Mouse (Mus musculus): ENCODE data around the gene Ahsg. TPM values are rescaled to one million over a fixed set of nuclear protein-coding genes. Genes with fewer than 3 reads are reported as not detected.

The Ahsg gene
- polyA plus RNA-seq, 1 experiment: not detected

DNA sequence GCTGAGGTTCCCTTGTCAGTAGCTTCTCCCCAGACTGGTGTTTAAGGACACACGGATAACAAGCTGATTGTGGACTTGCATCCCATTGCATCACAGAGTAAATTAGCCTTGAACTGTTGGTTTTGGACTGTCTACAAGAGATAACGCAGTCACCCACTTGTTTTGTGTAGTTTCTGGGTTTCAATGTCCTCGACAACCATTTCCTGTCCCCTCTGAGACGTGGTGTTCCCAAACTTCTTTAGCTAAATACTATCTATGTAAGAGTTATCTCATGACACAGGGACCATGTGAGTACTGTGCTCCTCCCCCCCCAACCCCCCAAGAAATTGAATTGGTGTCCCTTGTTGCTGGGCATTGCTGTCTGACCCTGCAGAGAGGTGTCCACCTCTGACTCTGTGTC is 9.6 kb upstream of the Ahsg start:
- Histone ChIP-seq H3K4me3 (no peak overlapping the region), H3K36me3 (ENCODE audit: control insufficient read depth, insufficient read depth) (no peaks in the 10 kb centered on the region), H3K27me3 (ENCODE audit: control insufficient read depth, insufficient read depth, insufficient read length) (no peaks in the 10 kb centered on the region), H3K79me2 (ENCODE audit: control insufficient read depth, insufficient read depth) (no peaks in the 10 kb centered on the region), H3K4me2 (ENCODE audit: low read depth) (peak overlapping the region; percentile 49), H3ac (ENCODE audit: control insufficient read depth, insufficient read length) (no peak overlapping the region)
- TF ChIP-seq CEBPB (IDR thresholded peaks at IDR 0.05; ENCODE audit: insufficient read depth, poor library complexity, severe bottlenecking) (peak; percentile 93), MYOG (IDR thresholded peaks at IDR 0.05; ENCODE audit: control insufficient read depth in 1 of 3, insufficient read depth in 1 of 3, insufficient read length in 2 of 3, low read depth in 2 of 3) (no peak), USF1 (IDR thresholded peaks at IDR 0.05; ENCODE audit: low read depth) (no peak), SRF (IDR thresholded peaks at IDR 0.05; ENCODE audit: control insufficient read depth, insufficient read length, low read depth) (no peak), MYOD1 (IDR thresholded peaks at IDR 0.05; ENCODE audit: control insufficient read depth in 1 of 3, insufficient read length in 2 of 3, low read depth in 2 of 3) (no peak), TCF12 (IDR thresholded peaks at IDR 0.05; ENCODE audit: insufficient read depth, poor library complexity, severe bottlenecking) (no peak), REST (IDR thresholded peaks at IDR 0.05; ENCODE audit: insufficient read depth, insufficient read length) (no peak)

DNA sequence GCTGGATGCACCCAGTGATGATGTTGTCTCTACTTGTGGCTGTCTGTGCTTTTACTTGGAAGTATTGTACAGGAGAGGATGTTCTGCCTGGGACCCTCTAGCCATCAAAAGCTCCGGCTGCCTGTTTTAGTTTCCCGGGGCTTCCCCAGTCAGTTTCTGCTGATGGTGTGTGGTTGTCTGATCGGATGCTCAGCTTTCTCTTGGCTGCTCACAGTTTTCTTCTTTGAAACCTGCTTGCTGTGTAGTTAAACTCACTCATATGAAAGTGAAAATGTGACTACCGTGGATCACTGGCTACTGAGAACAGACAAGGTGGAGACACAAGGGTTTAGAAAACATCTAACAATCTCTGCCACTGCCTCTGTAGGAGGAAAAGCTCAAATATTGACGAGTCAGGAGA is 7.6 kb upstream of the Ahsg start:
- H3K4me2 ChIP-seq (ENCODE audit: low read depth): no peak overlapping the region
- no peaks in the 10 kb centered on the region for H3K79me2 ChIP-seq (ENCODE audit: control insufficient read depth, insufficient read depth)
- no peak for TF ChIP-seq E2F4 (IDR thresholded peaks at IDR 0.05; ENCODE audit: insufficient read depth)
- TF ChIP-seq MYOG (IDR thresholded peaks at IDR 0.05; ENCODE audit: control insufficient read depth in 1 of 3, insufficient read depth in 1 of 3, insufficient read length in 2 of 3, low read depth in 2 of 3): no peak
- no peak for TF ChIP-seq MYOD1 (IDR thresholded peaks at IDR 0.05; ENCODE audit: control insufficient read depth in 1 of 3, insufficient read length in 2 of 3, low read depth in 2 of 3)
- no peak for TF ChIP-seq TCF3 (IDR thresholded peaks at IDR 0.05; ENCODE audit: insufficient read length, low read depth)
- TF ChIP-seq CEBPB (IDR thresholded peaks at IDR 0.05; ENCODE audit: insufficient read depth, poor library complexity, severe bottlenecking): no peak
- H3K27me3 ChIP-seq (ENCODE audit: control insufficient read depth, insufficient read depth, insufficient read length): no peaks in the 10 kb centered on the region
- no peak overlapping the region for H3ac ChIP-seq (ENCODE audit: control insufficient read depth, insufficient read length)
- H3K4me3 ChIP-seq: no peak overlapping the region
- H3K36me3 ChIP-seq (ENCODE audit: control insufficient read depth, insufficient read depth): no peaks in the 10 kb centered on the region

DNA sequence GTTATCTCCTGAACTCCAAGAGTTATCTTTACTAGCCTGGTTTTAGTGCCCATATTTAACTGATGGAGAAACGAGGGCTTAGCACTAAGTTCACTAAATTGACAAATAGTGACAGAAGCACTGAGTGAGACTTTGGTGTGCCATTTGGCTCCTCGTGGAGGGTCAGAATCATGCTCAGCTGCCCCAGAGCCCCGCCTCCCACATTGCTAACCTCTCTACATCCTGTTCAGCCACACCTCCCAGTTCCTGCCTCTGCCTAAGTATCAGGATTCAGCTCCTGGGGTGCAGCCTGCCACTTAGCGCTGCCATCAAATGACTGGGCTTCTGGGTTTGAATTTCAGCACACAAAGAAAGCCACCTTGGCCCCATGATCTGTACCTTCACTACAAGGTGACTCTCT is 5.7 kb upstream of the Ahsg start:
- Histone ChIP-seq H3K36me3 (ENCODE audit: control insufficient read depth, insufficient read depth) (no peaks in the 10 kb centered on the region), H3K4me2 (ENCODE audit: low read depth) (no peak overlapping the region), H3K79me2 (ENCODE audit: control insufficient read depth, insufficient read depth) (no peaks in the 10 kb centered on the region), H3K4me3 (no peak overlapping the region), H3ac (ENCODE audit: control insufficient read depth, insufficient read length) (no peak overlapping the region), H3K27me3 (ENCODE audit: control insufficient read depth, insufficient read depth, insufficient read length) (no peaks in the 10 kb centered on the region)
- TF ChIP-seq REST (IDR thresholded peaks at IDR 0.05; ENCODE audit: insufficient read depth, insufficient read length): no peak
- no peak for TF ChIP-seq CEBPB (IDR thresholded peaks at IDR 0.05; ENCODE audit: insufficient read depth, poor library complexity, severe bottlenecking)
- TF ChIP-seq MYOG (IDR thresholded peaks at IDR 0.05; ENCODE audit: control insufficient read depth in 1 of 3, insufficient read depth in 1 of 3, insufficient read length in 2 of 3, low read depth in 2 of 3): no peak
- no peak for TF ChIP-seq MYOD1 (IDR thresholded peaks at IDR 0.05; ENCODE audit: control insufficient read depth in 1 of 3, insufficient read length in 2 of 3, low read depth in 2 of 3)
- no peak for TF ChIP-seq SRF (IDR thresholded peaks at IDR 0.05; ENCODE audit: control insufficient read depth, insufficient read length, low read depth)
- no peak for TF ChIP-seq POLR2AphosphoS2 (IDR thresholded peaks at IDR 0.05; ENCODE audit: insufficient read length, low read depth)
- no peak for TF ChIP-seq TCF3 (IDR thresholded peaks at IDR 0.05; ENCODE audit: insufficient read length, low read depth)
- TF ChIP-seq USF1 (IDR thresholded peaks at IDR 0.05; ENCODE audit: low read depth): no peak
- TF ChIP-seq POLR2A (IDR thresholded peaks at IDR 0.05; ENCODE audit: insufficient read length, low read depth): no peak
- TF ChIP-seq E2F4 (IDR thresholded peaks at IDR 0.05; ENCODE audit: insufficient read depth): no peak
- no peak for TF ChIP-seq MAX (IDR thresholded peaks at IDR 0.05; ENCODE audit: low read depth)
- TF ChIP-seq TCF12 (IDR thresholded peaks at IDR 0.05; ENCODE audit: insufficient read depth, poor library complexity, severe bottlenecking): no peak

DNA sequence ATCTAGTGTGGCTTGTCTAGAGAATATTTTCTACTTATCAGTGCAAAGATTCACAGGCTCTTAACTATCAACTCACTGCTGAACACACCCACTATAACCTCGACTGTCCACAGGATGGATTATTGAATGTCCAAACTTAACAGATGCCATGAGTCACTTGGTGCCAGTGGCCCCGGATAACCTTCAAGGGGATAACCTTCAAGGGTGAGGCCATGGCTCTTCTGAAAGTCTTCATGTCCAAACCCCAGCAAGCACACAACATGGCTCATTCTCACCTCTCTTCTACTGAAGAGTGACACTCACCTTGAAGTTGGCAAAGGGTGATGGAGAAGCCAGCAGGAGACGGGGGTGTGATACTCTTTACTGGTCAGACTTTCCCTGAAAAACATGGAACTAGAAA is 4.4 kb upstream of the Ahsg start:
- TF ChIP-seq MYOG (IDR thresholded peaks at IDR 0.05; ENCODE audit: control insufficient read depth in 1 of 3, insufficient read depth in 1 of 3, insufficient read length in 2 of 3, low read depth in 2 of 3): no peak
- no peak for TF ChIP-seq TCF12 (IDR thresholded peaks at IDR 0.05; ENCODE audit: insufficient read depth, poor library complexity, severe bottlenecking)
- no peak for TF ChIP-seq E2F4 (IDR thresholded peaks at IDR 0.05; ENCODE audit: insufficient read depth)
- TF ChIP-seq MAX (IDR thresholded peaks at IDR 0.05; ENCODE audit: low read depth): no peak
- no peak for TF ChIP-seq SRF (IDR thresholded peaks at IDR 0.05; ENCODE audit: control insufficient read depth, insufficient read length, low read depth)
- TF ChIP-seq POLR2AphosphoS2 (IDR thresholded peaks at IDR 0.05; ENCODE audit: insufficient read length, low read depth): no peak
- no peak for TF ChIP-seq USF1 (IDR thresholded peaks at IDR 0.05; ENCODE audit: low read depth)
- no peak for TF ChIP-seq CEBPB (IDR thresholded peaks at IDR 0.05; ENCODE audit: insufficient read depth, poor library complexity, severe bottlenecking)
- TF ChIP-seq TCF3 (IDR thresholded peaks at IDR 0.05; ENCODE audit: insufficient read length, low read depth): no peak
- no peak for TF ChIP-seq REST (IDR thresholded peaks at IDR 0.05; ENCODE audit: insufficient read depth, insufficient read length)
- no peak for TF ChIP-seq MYOD1 (IDR thresholded peaks at IDR 0.05; ENCODE audit: control insufficient read depth in 1 of 3, insufficient read length in 2 of 3, low read depth in 2 of 3)
- TF ChIP-seq POLR2A (IDR thresholded peaks at IDR 0.05; ENCODE audit: insufficient read length, low read depth): no peak
- Histone ChIP-seq H3K79me2 (ENCODE audit: control insufficient read depth, insufficient read depth) (no peaks in the 10 kb centered on the region), H3K27me3 (ENCODE audit: control insufficient read depth, insufficient read depth, insufficient read length) (peaks cover 7% of the 10 kb centered on the region), H3K4me3 (no peak overlapping the region), H3K36me3 (ENCODE audit: control insufficient read depth, insufficient read depth) (no peaks in the 10 kb centered on the region), H3ac (ENCODE audit: control insufficient read depth, insufficient read length) (no peak overlapping the region), H3K4me2 (ENCODE audit: low read depth) (no peak overlapping the region)

DNA sequence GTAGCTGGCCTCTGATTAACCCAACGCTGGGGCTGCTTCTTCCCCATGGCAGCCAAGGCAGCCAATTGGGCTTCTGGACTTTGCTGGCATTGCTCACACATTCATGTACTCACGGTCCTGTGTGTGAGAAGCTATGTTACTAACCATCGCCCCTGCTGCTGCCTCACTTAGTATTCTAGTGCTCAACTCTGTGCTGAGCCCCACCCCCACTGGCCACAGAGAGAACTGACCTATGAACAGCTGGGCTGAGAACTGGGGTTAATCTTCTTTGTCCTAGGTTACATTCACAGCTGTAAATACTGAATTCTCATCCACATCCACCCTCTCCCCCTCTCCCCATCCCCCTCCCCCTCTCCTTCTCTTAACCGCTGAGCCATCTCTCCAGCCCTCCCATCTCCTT is 2.2 kb upstream of the Ahsg start:
- H3K27me3 ChIP-seq (ENCODE audit: control insufficient read depth, insufficient read depth, insufficient read length): peaks cover 15% of the 10 kb centered on the region
- H3ac ChIP-seq (ENCODE audit: control insufficient read depth, insufficient read length): no peak overlapping the region
- no peak overlapping the region for H3K4me3 ChIP-seq
- no peaks in the 10 kb centered on the region for H3K79me2 ChIP-seq (ENCODE audit: control insufficient read depth, insufficient read depth)
- H3K4me2 ChIP-seq (ENCODE audit: low read depth): no peak overlapping the region
- H3K36me3 ChIP-seq (ENCODE audit: control insufficient read depth, insufficient read depth): no peaks in the 10 kb centered on the region
- no peak for TF ChIP-seq E2F4 (IDR thresholded peaks at IDR 0.05; ENCODE audit: insufficient read depth)
- no peak for TF ChIP-seq MAX (IDR thresholded peaks at IDR 0.05; ENCODE audit: low read depth)
- no peak for TF ChIP-seq TCF12 (IDR thresholded peaks at IDR 0.05; ENCODE audit: insufficient read depth, poor library complexity, severe bottlenecking)
- no peak for TF ChIP-seq POLR2AphosphoS2 (IDR thresholded peaks at IDR 0.05; ENCODE audit: insufficient read length, low read depth)
- TF ChIP-seq POLR2A (IDR thresholded peaks at IDR 0.05; ENCODE audit: insufficient read length, low read depth): no peak
- no peak for TF ChIP-seq SRF (IDR thresholded peaks at IDR 0.05; ENCODE audit: control insufficient read depth, insufficient read length, low read depth)
- TF ChIP-seq MYOD1 (IDR thresholded peaks at IDR 0.05; ENCODE audit: control insufficient read depth in 1 of 3, insufficient read length in 2 of 3, low read depth in 2 of 3): no peak
- TF ChIP-seq MYOG (IDR thresholded peaks at IDR 0.05; ENCODE audit: control insufficient read depth in 1 of 3, insufficient read depth in 1 of 3, insufficient read length in 2 of 3, low read depth in 2 of 3): no peak

Measured in myocyte (in vitro differentiated cells).